ENCODE assay signal across 9 mouse cellular contexts in the genomic region with DNA sequence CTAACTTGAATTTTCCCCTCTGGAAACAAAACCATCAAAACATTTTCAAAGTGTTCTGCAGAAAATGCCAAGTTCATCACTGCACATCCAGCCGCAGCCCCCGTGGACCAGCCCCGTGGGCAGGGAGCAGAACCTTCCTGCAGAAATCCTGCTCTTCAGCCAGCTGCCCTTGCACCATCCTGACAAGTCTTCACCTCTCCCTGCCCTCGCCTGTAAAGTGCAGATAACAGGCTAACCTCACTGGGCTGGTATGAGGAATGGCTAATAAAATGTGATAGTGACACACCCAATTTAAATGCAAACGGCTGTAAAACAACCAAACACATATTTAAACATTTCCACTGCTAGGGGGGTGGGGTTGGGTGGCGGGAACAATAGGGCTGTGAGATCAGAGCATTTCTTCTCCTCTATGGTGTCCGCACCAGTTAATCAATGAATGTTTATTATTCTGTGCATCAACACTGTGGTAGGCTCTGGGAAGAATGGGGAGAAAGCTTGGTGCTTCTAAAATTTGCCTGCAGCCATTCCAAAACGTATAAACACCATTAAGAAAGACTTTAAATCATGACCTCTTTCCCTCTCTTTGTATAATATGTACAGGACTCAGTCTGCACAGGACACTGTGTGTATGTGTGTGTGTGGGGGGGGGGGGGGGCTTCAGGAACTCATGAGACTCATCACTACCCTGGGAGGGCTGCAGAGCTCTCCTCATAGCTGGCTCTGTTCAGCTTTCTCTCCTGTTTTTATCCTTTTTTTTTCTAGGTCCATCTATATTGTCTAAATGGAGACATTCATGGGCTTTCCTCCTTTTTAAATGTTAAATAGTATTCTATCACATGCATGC.
DNase-seq lines count a peak whose midpoint lies in the region; ATAC-seq and TF ChIP-seq lines count a peak whose summit lies in the region.
"Had no signal": no experiment of that assay in that cellular context is flagged by ENCODE, and none has a peak within 500 bp of the region (broad histone marks: within the 10 kb centered on the region; RNA-seq: fewer than 3 reads in every experiment).

No protein-coding gene starts in this region.

- H3K4me2 ChIP-seq in hindbrain, embryonic 11.5 days (replicated peaks; ENCODE audit: low read depth, low read length) = no peak overlapping the region
- H3K4me2 ChIP-seq in hindbrain, embryonic 14.5 days (replicated peaks) = no peak overlapping the region
- H3K4me2 ChIP-seq in embryonic facial prominence, embryonic 15.5 days (replicated peaks) = no peak overlapping the region
- H3K4me2 ChIP-seq in liver, postnatal 0 days (ENCODE audit: low read depth, low read length) = peak overlapping the region; percentile 40

- no peak overlapping the region for H3K9ac ChIP-seq in hindbrain, embryonic 11.5 days (ENCODE audit: low read depth, low read length)
- no peak overlapping the region for H3K9ac ChIP-seq in hindbrain, embryonic 14.5 days
- no peak overlapping the region for H3K9ac ChIP-seq in embryonic facial prominence, embryonic 15.5 days
- H3K9ac ChIP-seq in liver, postnatal 0 days (replicated peaks) = peak overlapping the region; percentile 28; the same call in 1 of the 2 replicates

- no peaks in the 10 kb centered on the region for H3K27me3 ChIP-seq in hindbrain, embryonic 11.5 days (ENCODE audit: control insufficient read depth, insufficient read depth, low read length)
- no peaks in the 10 kb centered on the region for H3K27me3 ChIP-seq in hindbrain, embryonic 14.5 days (ENCODE audit: control insufficient read depth, insufficient read depth, low read length)
- no peaks in the 10 kb centered on the region for H3K27me3 ChIP-seq in embryonic facial prominence, embryonic 15.5 days
- no peaks in the 10 kb centered on the region for H3K27me3 ChIP-seq in liver, postnatal 0 days (ENCODE audit: insufficient read depth, low read length)

- peak overlapping the region; percentile 25; the same call in 1 of the 2 replicates for H3K27ac ChIP-seq in hindbrain, embryonic 11.5 days (ENCODE audit: low read depth, low read length)
- H3K27ac ChIP-seq in hindbrain, embryonic 14.5 days = no peak overlapping the region
- 0 out of 2 replicates have a peak overlapping the region, but pooled peaks have one; percentile 11 for H3K27ac ChIP-seq in embryonic facial prominence, embryonic 15.5 days (replicated peaks)
- H3K27ac ChIP-seq in liver, postnatal 0 days (ENCODE audit: low read depth) = peak overlapping the region; percentile 88
- H3K27ac ChIP-seq: gastrocnemius, adult 2 months had no signal

- no peak for DNase-seq in hindbrain, embryonic 11.5 days (ENCODE audit: low spot score)
- no peak for DNase-seq in hindbrain, embryonic 14.5 days (ENCODE audit: low spot score)
- DNase-seq in ES-CJ7 (ENCODE audit: low read depth, low spot score) = peak; percentile 35
- DNase-seq in liver, postnatal 0 days = peak; percentile 59
- DNase-seq in thymus, postnatal 25 days = no peak
- DNase-seq in gastrocnemius, postnatal 10 days = no peak
- DNase-seq: gastrocnemius, adult 2 months had no signal

- peak; percentile 67; the same call in 1 of the 2 replicates for ATAC-seq in hindbrain, embryonic 11.5 days (ENCODE audit: low FRiP score)
- ATAC-seq in hindbrain, embryonic 14.5 days (ENCODE audit: low FRiP score) = no peak
- ATAC-seq in embryonic facial prominence, embryonic 15.5 days (ENCODE audit: insufficient number of reproducible peaks, low FRiP score, low TSS enrichment, low read depth) = no peak
- ATAC-seq in liver, postnatal 0 days = peak; percentile 85
- ATAC-seq in granulocyte monocyte progenitor cell, adult 5-6 weeks (replicated peaks; ENCODE audit: poor library complexity, severe bottlenecking) = no peak

- peak; percentile 99 for TF ChIP-seq EP300 in liver, postnatal 0 days (IDR thresholded peaks at IDR 0.05; ENCODE audit: low read depth)

- H3K36me3 ChIP-seq in hindbrain, embryonic 11.5 days (ENCODE audit: control insufficient read depth, insufficient read depth, low read length) = no peaks in the 10 kb centered on the region
- H3K36me3 ChIP-seq in hindbrain, embryonic 14.5 days (replicated peaks; ENCODE audit: control insufficient read depth, insufficient read depth) = no peaks in the 10 kb centered on the region
- no peaks in the 10 kb centered on the region for H3K36me3 ChIP-seq in embryonic facial prominence, embryonic 15.5 days
- H3K36me3 ChIP-seq in liver, postnatal 0 days (replicated peaks; ENCODE audit: insufficient read depth, low read length) = no peaks in the 10 kb centered on the region

- H3K9me3 ChIP-seq in hindbrain, embryonic 11.5 days (ENCODE audit: control insufficient read depth, low read length) = no peaks in the 10 kb centered on the region; the same call in 1 of the 2 replicates
- H3K9me3 ChIP-seq in hindbrain, embryonic 14.5 days (ENCODE audit: control insufficient read depth, low read length) = no peaks in the 10 kb centered on the region
- no peaks in the 10 kb centered on the region for H3K9me3 ChIP-seq in embryonic facial prominence, embryonic 15.5 days (replicated peaks)
- H3K9me3 ChIP-seq in liver, postnatal 0 days (ENCODE audit: low read length) = no peaks in the 10 kb centered on the region

- H3K4me3 ChIP-seq in hindbrain, embryonic 11.5 days (ENCODE audit: low read depth, low read length) = no peak overlapping the region
- no peak overlapping the region for H3K4me3 ChIP-seq in hindbrain, embryonic 14.5 days (replicated peaks; ENCODE audit: low read length)
- no peak overlapping the region for H3K4me3 ChIP-seq in embryonic facial prominence, embryonic 15.5 days (replicated peaks)
- H3K4me3 ChIP-seq in liver, postnatal 0 days (ENCODE audit: low read depth, low read length) = no peak overlapping the region
- H3K4me3 ChIP-seq: gastrocnemius, adult 2 months had no signal

- H3K4me1 ChIP-seq in hindbrain, embryonic 11.5 days (replicated peaks; ENCODE audit: control insufficient read depth, insufficient read depth, low read length) = 0 out of 2 replicates have a peak, but pooled peaks cover 2% of the 10 kb centered on the region
- H3K4me1 ChIP-seq in hindbrain, embryonic 14.5 days (replicated peaks; ENCODE audit: control insufficient read depth, insufficient read depth, low read length) = peaks cover 4% of the 10 kb centered on the region; the same call in 1 of the 2 replicates
- H3K4me1 ChIP-seq in embryonic facial prominence, embryonic 15.5 days = peaks cover 13% of the 10 kb centered on the region; the same call in 1 of the 2 replicates
- H3K4me1 ChIP-seq in liver, postnatal 0 days (ENCODE audit: insufficient read depth) = peaks cover 29% of the 10 kb centered on the region

- no peak for TF ChIP-seq CTCF in liver, postnatal 0 days (IDR thresholded peaks at IDR 0.05; ENCODE audit: low read depth)

- WGBS in hindbrain, embryonic 11.5 days = 40% methylated on average over 8 of the region's 8 CpGs
- 37% methylated on average over 8 of the region's 8 CpGs for WGBS in hindbrain, embryonic 14.5 days
- WGBS in embryonic facial prominence, embryonic 15.5 days = 39% methylated on average over 8 of the region's 8 CpGs
- 40% methylated on average over 8 of the region's 8 CpGs for WGBS in liver, postnatal 0 days (ENCODE audit: insufficient replicate concordance)

Comparison
In these comparisons a context has a peak if more than half of its experiments do, and no peak if none do; other contexts are left out.
1. ATAC-seq: peak in hindbrain, embryonic 11.5 days (single experiment) and liver, postnatal 0 days (single experiment); none in hindbrain, embryonic 14.5 days (single experiment), embryonic facial prominence, embryonic 15.5 days (single experiment) and granulocyte monocyte progenitor cell, adult 5-6 weeks (single experiment).
2. DNase-seq: peak in ES-CJ7 (single experiment) and liver, postnatal 0 days (single experiment); none in hindbrain, embryonic 11.5 days (single experiment), hindbrain, embryonic 14.5 days (single experiment), thymus, postnatal 25 days (single experiment) and gastrocnemius, postnatal 10 days (single experiment).